Mouse (Mus musculus): ENCODE measurements around the gene Il10ra. TPM values are rescaled to one million over a fixed set of nuclear protein-coding genes. Genes with fewer than 3 reads are reported as not detected.

Gene Il10ra
- polyA plus RNA-seq, 1 experiment from 2014 or later: 1.1 TPM

DNA sequence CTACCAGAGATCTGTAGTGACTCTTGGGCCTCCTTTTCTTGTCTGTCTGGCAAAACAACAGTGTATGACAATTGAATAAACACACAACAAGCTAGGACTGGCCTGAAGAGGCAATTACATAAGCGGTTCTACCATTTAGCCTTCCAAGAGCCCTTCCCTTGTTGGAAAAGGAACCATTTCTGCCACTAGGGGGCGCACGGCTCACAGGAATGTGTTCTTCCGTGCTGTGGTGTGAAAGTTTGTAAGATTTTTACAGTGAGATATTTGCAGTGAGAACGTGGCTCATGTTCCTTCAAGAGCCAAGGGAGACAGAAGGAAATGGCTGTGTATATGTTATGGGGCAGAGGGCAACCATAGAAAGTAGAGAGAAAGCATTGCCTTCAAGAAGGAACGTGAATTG lies 47.4 kb downstream of the Il10ra start:
- Histone ChIP-seq H3K27ac (replicated peaks) (no peak overlapping the region), H3K4me1 (replicated peaks) (no peaks in the 10 kb centered on the region), H3K4me3 (no peak overlapping the region), H3K36me3 (no peaks in the 10 kb centered on the region), H3K27me3 (no peaks in the 10 kb centered on the region), H3K4me2 (no peak overlapping the region), H3K9ac (no peak overlapping the region), H3K9me3 (no peaks in the 10 kb centered on the region)
- WGBS: 18% methylated on average over 6 of the region's 6 CpGs
- ATAC-seq (ENCODE audit: low read depth): peak; percentile 32; the same call in 1 of the 2 replicates

DNA sequence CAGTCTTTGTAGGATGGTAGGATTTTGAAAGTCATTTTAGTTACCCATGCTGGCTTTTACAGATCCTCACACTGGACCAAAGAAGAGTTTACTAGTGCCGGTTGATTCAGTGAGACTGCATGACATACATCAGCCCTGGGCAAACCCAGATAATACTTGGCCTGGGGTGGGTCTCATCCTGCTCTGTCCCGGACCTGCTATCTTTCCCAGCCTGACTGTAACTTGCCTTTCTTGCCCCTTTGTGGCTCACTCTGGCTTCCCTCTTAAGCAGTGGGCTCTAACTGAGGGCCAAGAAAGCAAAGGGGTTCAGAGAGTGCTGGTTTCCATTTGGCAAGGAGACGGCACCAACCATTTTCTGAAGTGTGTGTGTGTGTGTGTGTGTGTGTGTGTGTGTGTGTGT lies 49.3 kb downstream of the Il10ra start:
- Histone ChIP-seq H3K4me3 (no peak overlapping the region), H3K4me1 (replicated peaks) (no peaks in the 10 kb centered on the region), H3K9me3 (no peaks in the 10 kb centered on the region), H3K27me3 (no peaks in the 10 kb centered on the region), H3K9ac (no peak overlapping the region), H3K4me2 (no peak overlapping the region), H3K27ac (replicated peaks) (no peak overlapping the region), H3K36me3 (no peaks in the 10 kb centered on the region)
- 80% methylated on average over 3 of the region's 3 CpGs for WGBS
- ATAC-seq (ENCODE audit: low read depth): no peak

DNA sequence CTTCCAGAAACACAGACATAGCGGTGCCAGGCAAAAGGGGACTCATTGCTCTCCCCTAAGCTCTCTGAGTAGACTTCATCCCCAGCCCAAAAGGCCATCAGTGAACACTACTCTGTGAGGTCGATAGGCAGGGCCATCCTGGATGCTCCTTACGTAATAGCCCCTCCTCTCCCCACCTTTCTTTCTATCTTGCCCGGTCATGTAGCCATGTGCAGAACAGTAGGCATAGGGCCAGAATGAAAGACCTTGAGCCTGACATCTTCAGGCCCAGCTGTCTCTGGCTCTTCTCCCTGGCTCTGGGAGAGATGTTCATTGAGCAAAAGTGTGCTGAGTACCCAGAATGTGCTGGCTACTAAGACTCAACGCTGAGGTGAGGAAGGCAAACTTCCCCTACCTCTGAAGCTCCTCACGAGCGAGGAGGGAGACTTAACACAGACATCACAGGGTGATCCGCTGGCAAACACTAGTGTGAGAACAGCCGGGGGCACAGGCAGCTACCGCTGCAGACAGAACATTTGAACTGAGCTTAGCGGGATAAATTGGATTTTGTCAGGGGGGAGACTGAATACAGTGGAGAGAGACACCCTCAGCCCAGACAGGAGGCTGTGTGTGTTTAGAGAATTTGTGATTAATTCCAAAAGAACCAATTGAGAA lies 53.3 kb downstream of the Il10ra start:
- Histone ChIP-seq H3K4me3 (no peak overlapping the region), H3K9ac (no peak overlapping the region), H3K27ac (replicated peaks) (no peak overlapping the region), H3K27me3 (no peaks in the 10 kb centered on the region), H3K4me2 (no peak overlapping the region), H3K4me1 (replicated peaks) (no peaks in the 10 kb centered on the region), H3K9me3 (no peaks in the 10 kb centered on the region), H3K36me3 (no peaks in the 10 kb centered on the region)
- ATAC-seq (ENCODE audit: low read depth): no peak
- WGBS: 71% methylated on average over 11 of the region's 11 CpGs

DNA sequence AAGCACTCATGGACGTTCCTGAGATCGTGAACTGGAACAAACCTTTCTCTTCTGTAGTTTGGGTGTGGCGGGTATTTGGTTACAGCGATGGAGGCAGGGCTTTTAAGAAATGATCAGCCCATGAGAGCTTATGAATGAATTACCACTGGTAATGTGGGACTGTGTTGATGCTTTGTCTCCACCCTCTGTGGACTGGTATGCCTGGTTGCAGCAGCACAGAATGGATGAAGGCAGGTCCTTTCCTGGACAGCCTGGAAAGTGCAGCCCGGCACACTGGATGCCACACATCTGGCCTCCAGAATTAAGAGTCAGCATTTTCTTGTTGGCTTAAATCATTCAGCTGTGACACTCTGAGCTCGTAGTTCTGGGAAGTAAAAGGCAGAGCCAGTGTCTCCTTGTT lies 56.9 kb downstream of the Il10ra start:
- Histone ChIP-seq H3K9ac (no peak overlapping the region), H3K27ac (replicated peaks) (no peak overlapping the region), H3K36me3 (no peaks in the 10 kb centered on the region), H3K4me2 (no peak overlapping the region), H3K4me3 (no peak overlapping the region), H3K9me3 (no peaks in the 10 kb centered on the region), H3K4me1 (replicated peaks) (no peaks in the 10 kb centered on the region), H3K27me3 (no peaks in the 10 kb centered on the region)
- no peak for ATAC-seq (ENCODE audit: low read depth)
- 78% methylated on average over 6 of the region's 6 CpGs for WGBS

DNA sequence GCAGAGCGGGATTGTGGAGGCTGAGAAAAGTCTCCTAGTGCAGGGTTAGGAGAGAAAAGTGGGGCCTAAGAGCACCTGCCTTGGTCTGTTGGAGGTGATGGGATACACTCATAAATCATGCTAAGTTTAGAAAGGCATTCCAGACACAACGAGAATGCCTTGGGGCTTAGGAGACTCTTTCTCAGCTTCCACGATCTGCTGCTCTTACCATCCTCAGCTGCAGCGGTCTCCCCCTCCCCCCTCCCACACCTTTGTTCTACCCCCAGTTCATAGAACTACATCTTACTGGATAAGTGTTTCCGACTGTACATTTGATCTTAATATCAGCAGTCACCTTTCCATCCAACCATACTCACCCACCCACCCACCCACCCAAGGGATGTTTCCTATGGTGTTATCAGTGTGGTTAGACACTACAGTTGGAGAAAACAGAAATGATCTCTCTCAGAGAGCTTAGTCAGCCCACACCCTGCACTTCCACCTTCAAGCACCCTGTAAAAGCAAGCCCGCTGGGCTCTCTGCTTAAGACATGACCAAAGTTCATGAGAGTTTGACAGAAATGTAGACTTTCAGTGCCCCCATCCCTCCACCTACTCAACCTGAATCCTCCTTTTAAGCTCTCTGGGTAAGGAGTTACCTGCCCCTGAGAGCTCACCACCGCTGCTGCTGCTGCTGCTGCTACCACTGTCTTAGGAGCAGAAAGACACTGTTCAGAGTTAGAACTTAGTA lies 61.8 kb downstream of the Il10ra start:
- 76% methylated on average over 7 of the region's 7 CpGs for WGBS
- Histone ChIP-seq H3K4me1 (replicated peaks) (no peaks in the 10 kb centered on the region), H3K4me2 (no peak overlapping the region), H3K36me3 (no peaks in the 10 kb centered on the region), H3K9me3 (no peaks in the 10 kb centered on the region), H3K4me3 (no peak overlapping the region), H3K9ac (no peak overlapping the region), H3K27ac (replicated peaks) (no peak overlapping the region), H3K27me3 (no peaks in the 10 kb centered on the region)
- ATAC-seq (ENCODE audit: low read depth): no peak

DNA sequence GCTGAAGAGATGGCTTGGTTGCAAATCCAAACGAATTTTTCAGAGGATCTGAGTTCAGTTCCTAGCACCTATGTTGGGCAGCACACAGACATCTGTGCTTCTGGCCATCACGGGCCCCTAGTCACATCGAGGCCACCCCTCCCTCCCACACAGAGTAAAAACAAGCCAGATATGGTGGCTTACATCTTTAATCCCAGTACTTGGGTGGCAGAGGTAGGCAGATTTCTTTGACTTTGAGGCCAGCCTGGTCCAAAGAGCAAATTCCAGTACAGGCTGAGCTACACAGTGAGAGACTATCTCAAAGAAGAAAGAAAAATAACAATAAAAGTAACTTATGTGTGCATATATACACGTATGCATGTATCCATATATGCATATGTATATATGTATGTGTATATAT lies 62.8 kb downstream of the Il10ra start:
- H3K9me3 ChIP-seq: no peaks in the 10 kb centered on the region
- no peak for ATAC-seq (ENCODE audit: low read depth)
- H3K4me1 ChIP-seq (replicated peaks): no peaks in the 10 kb centered on the region
- no peaks in the 10 kb centered on the region for H3K27me3 ChIP-seq
- 76% methylated on average over 4 of the region's 4 CpGs for WGBS
- H3K4me3 ChIP-seq: no peak overlapping the region
- no peak overlapping the region for H3K9ac ChIP-seq
- H3K4me2 ChIP-seq: no peak overlapping the region
- no peaks in the 10 kb centered on the region for H3K36me3 ChIP-seq
- H3K27ac ChIP-seq (replicated peaks): no peak overlapping the region

DNA sequence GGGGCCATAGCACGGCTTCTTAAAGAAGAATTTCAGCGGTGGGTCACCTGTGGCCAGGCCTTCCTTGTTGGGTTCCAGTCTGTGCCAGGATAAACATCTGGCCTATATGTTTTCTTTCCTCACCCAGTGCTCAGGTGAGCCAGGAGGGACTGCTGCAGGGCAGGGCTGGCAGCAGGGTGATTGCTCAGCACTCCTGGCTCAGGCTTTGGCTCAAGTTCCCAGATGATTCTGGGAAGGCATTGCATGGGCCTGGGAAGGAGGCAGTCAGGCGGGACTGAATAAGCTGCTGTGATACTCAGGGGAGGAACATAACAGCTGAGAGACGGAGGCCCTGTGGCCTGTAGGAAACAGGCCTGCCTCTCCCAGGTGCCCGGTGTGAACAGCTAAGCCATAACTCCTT lies 63.8 kb downstream of the Il10ra start:
- Histone ChIP-seq H3K4me3 (no peak overlapping the region), H3K9ac (no peak overlapping the region), H3K4me2 (no peak overlapping the region), H3K9me3 (no peaks in the 10 kb centered on the region), H3K36me3 (no peaks in the 10 kb centered on the region), H3K4me1 (replicated peaks) (no peaks in the 10 kb centered on the region), H3K27ac (replicated peaks) (no peak overlapping the region), H3K27me3 (no peaks in the 10 kb centered on the region)
- whole genome bisulfite sequencing: 77% methylated on average over 5 of the region's 5 CpGs
- ATAC-seq (ENCODE audit: low read depth): no peak

Small RNAs within 50 kb of the gene (microRNA-seq; reads per million reads assigned to microRNA genes)
- not detected for gene Mir7086

Other genes with a start within 250 kb of the Il10ra start
- gene Mpzl2, start 229.3 kb downstream of the Il10ra start, polyA plus RNA-seq (2015; fragmentation: Nextera tagmentation; extraction: Ambion mirVana): 0.59 and 1.3 TPM in 2 replicates
- gene Mpzl3, start 214.0 kb downstream of the Il10ra start, polyA plus RNA-seq (2015; fragmentation: Nextera tagmentation; extraction: Ambion mirVana): 0.92 and 1.2 TPM in 2 replicates
- gene Jaml, start 190.0 kb downstream of the Il10ra start, polyA plus RNA-seq (2015; fragmentation: Nextera tagmentation; extraction: Ambion mirVana): 0.20 and 0.23 TPM in 2 replicates
- gene Scn2b, start 151.4 kb downstream of the Il10ra start, polyA plus RNA-seq (2015; fragmentation: Nextera tagmentation; extraction: Ambion mirVana): 9.2 and 9.7 TPM in 2 replicates
- gene Scn4b, start 130.8 kb downstream of the Il10ra start, polyA plus RNA-seq (2015; fragmentation: Nextera tagmentation; extraction: Ambion mirVana): 0.11 and 0.25 TPM in 2 replicates
- not detected in 2 replicates for gene BC049352, start 87.1 kb downstream of the Il10ra start, polyA plus RNA-seq (2015; fragmentation: Nextera tagmentation; extraction: Ambion mirVana)
- gene Tmprss4, start 65.1 kb downstream of the Il10ra start, polyA plus RNA-seq (2015; fragmentation: Nextera tagmentation; extraction: Ambion mirVana): not detected in 2 replicates
- not detected in 2 replicates for gene Tmprss13, start 50.0 kb upstream of the Il10ra start, polyA plus RNA-seq (2015; fragmentation: Nextera tagmentation; extraction: Ambion mirVana)
- gene Fxyd6, start 101.0 kb upstream of the Il10ra start, polyA plus RNA-seq (2015; fragmentation: Nextera tagmentation; extraction: Ambion mirVana): 273 and 293 TPM in 2 replicates
- 5.4 and 5.9 TPM in 2 replicates for gene Fxyd2, start 130.5 kb upstream of the Il10ra start, polyA plus RNA-seq (2015; fragmentation: Nextera tagmentation; extraction: Ambion mirVana)
- gene Dscaml1, start 157.5 kb upstream of the Il10ra start, polyA plus RNA-seq (2015; fragmentation: Nextera tagmentation; extraction: Ambion mirVana): 12.5 and 13.5 TPM in 2 replicates

Measured in neural tube, embryonic 13.5 days (tissue).